In the genomic region with DNA sequence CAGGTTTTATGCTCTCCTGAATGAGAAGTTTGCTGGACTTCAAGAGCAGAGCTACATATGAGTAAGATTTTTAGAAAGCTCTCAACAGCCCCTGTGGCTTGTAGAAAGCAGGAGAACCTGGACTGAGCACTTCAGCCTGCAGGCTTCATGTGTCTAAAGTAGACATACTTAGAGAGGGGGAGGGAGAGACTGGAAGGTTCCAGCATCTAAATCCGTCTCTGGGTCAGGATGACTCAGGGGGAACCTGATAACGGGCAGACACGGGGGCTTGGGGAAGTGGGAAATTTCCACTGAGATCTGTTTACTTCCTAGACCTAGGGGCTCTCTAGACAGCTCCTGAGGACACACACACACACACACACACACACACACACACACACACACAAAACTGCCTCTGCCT, we compare ENCODE assay signal across 12 mouse cellular contexts. TPM values are rescaled to one million over a fixed set of nuclear protein-coding genes. Genes with fewer than 3 reads are reported as not detected.
DNase-seq lines count a peak whose midpoint lies in the region; ATAC-seq and TF ChIP-seq lines count a peak whose summit lies in the region.
"Had no signal": no experiment of that assay in that cellular context is flagged by ENCODE, and none has a peak within 500 bp of the region (broad histone marks: within the 10 kb centered on the region; RNA-seq: fewer than 3 reads in every experiment).

No protein-coding gene starts in this region.

- no peak overlapping the region for H3K4me2 ChIP-seq in embryonic facial prominence, embryonic 12.5 days (replicated peaks)
- no peak overlapping the region for H3K4me2 ChIP-seq in lung, postnatal 0 days (replicated peaks; ENCODE audit: low read depth, low read length)
- H3K4me2 ChIP-seq in heart, embryonic 13.5 days, result peak overlapping the region; percentile 99
- no peak overlapping the region for H3K4me2 ChIP-seq in liver, embryonic 12.5 days

- TF ChIP-seq CTCF in lung, postnatal 0 days (IDR thresholded peaks at IDR 0.05), result no peak

- H3K4me1 ChIP-seq in embryonic facial prominence, embryonic 12.5 days, result peaks cover 14% of the 10 kb centered on the region; the same call in 1 of the 2 replicates
- H3K4me1 ChIP-seq in embryonic facial prominence, embryonic 10.5 days, result peaks cover 30% of the 10 kb centered on the region
- peaks cover 8% of the 10 kb centered on the region; the same call in 1 of the 2 replicates for H3K4me1 ChIP-seq in lung, postnatal 0 days (ENCODE audit: insufficient read depth, low read depth, low read length)
- peaks cover 29% of the 10 kb centered on the region for H3K4me1 ChIP-seq in heart, embryonic 13.5 days
- H3K4me1 ChIP-seq in liver, embryonic 12.5 days, result peaks cover 35% of the 10 kb centered on the region

- peak overlapping the region; percentile 60; the same call in 1 of the 2 replicates for H3K27ac ChIP-seq in embryonic facial prominence, embryonic 12.5 days
- no peak overlapping the region for H3K27ac ChIP-seq in embryonic facial prominence, embryonic 10.5 days (replicated peaks)
- H3K27ac ChIP-seq in lung, postnatal 0 days (ENCODE audit: low read length), result peak overlapping the region; percentile 94
- H3K27ac ChIP-seq in heart, embryonic 13.5 days (replicated peaks), result peak overlapping the region; percentile 95
- no peak overlapping the region for H3K27ac ChIP-seq in liver, embryonic 12.5 days

- ATAC-seq in embryonic facial prominence, embryonic 12.5 days (ENCODE audit: insufficient number of reproducible peaks, insufficient read depth, low FRiP score, low TSS enrichment), result no peak
- ATAC-seq in lung, postnatal 0 days, result peak; percentile 9; the same call in 1 of the 2 replicates
- ATAC-seq in heart, embryonic 13.5 days (ENCODE audit: extremely low read depth, insufficient number of reproducible peaks, low FRiP score, low TSS enrichment), result no peak
- ATAC-seq in liver, embryonic 12.5 days, result no peak

- no peaks in the 10 kb centered on the region for H3K27me3 ChIP-seq in embryonic facial prominence, embryonic 12.5 days
- H3K27me3 ChIP-seq in embryonic facial prominence, embryonic 10.5 days (replicated peaks; ENCODE audit: low read depth, poor library complexity, severe bottlenecking), result peaks cover 46% of the 10 kb centered on the region
- H3K27me3 ChIP-seq in lung, postnatal 0 days (replicated peaks; ENCODE audit: insufficient read depth, low read length), result no peaks in the 10 kb centered on the region
- no peaks in the 10 kb centered on the region for H3K27me3 ChIP-seq in heart, embryonic 13.5 days (replicated peaks)
- peaks cover 48% of the 10 kb centered on the region for H3K27me3 ChIP-seq in liver, embryonic 12.5 days (replicated peaks)

- no peaks in the 10 kb centered on the region for H3K36me3 ChIP-seq in embryonic facial prominence, embryonic 12.5 days
- no peaks in the 10 kb centered on the region for H3K36me3 ChIP-seq in embryonic facial prominence, embryonic 10.5 days (replicated peaks)
- H3K36me3 ChIP-seq in lung, postnatal 0 days (ENCODE audit: insufficient read depth, low read length), result no peaks in the 10 kb centered on the region
- peaks cover 16% of the 10 kb centered on the region for H3K36me3 ChIP-seq in heart, embryonic 13.5 days
- H3K36me3 ChIP-seq in liver, embryonic 12.5 days, result no peaks in the 10 kb centered on the region

- H3K9ac ChIP-seq in embryonic facial prominence, embryonic 12.5 days, result no peak overlapping the region
- no peak overlapping the region for H3K9ac ChIP-seq in lung, postnatal 0 days (replicated peaks; ENCODE audit: low read depth)
- H3K9ac ChIP-seq in heart, embryonic 13.5 days, result peak overlapping the region; percentile 8; the same call in 1 of the 2 replicates
- H3K9ac ChIP-seq in liver, embryonic 12.5 days, result no peak overlapping the region

- no peak for DNase-seq in embryonic facial prominence, embryonic 10.5 days (ENCODE audit: low spot score)
- DNase-seq in lung, postnatal 0 days (ENCODE audit: low spot score), result peak; percentile 83
- DNase-seq in lung, adult 18-20 months, result no peak
- DNase-seq in skeletal muscle tissue, adult 2 months (ENCODE audit: low read depth, low spot score), result peak; percentile 86
- no peak for DNase-seq in left cerebral cortex, postnatal 25 days (ENCODE audit: low spot score in 2 of 2)

- no peaks in the 10 kb centered on the region for H3K9me3 ChIP-seq in embryonic facial prominence, embryonic 12.5 days
- no peaks in the 10 kb centered on the region for H3K9me3 ChIP-seq in embryonic facial prominence, embryonic 10.5 days
- H3K9me3 ChIP-seq in lung, postnatal 0 days (ENCODE audit: low read length), result no peaks in the 10 kb centered on the region
- no peaks in the 10 kb centered on the region for H3K9me3 ChIP-seq in heart, embryonic 13.5 days
- no peaks in the 10 kb centered on the region for H3K9me3 ChIP-seq in liver, embryonic 12.5 days (replicated peaks)
- H3K9me3 ChIP-seq: megakaryocyte, embryonic 14.5 days had no signal

- no peak overlapping the region for H3K4me3 ChIP-seq in embryonic facial prominence, embryonic 12.5 days
- no peak overlapping the region for H3K4me3 ChIP-seq in embryonic facial prominence, embryonic 10.5 days
- H3K4me3 ChIP-seq in lung, postnatal 0 days (ENCODE audit: low read depth, low read length), result no peak overlapping the region
- H3K4me3 ChIP-seq in heart, embryonic 13.5 days, result no peak overlapping the region
- H3K4me3 ChIP-seq in liver, embryonic 12.5 days, result no peak overlapping the region
- H3K4me3 ChIP-seq: erythroblast, embryonic 14.5 days; megakaryocyte, embryonic 14.5 days had no signal

- WGBS in embryonic facial prominence, embryonic 12.5 days, result 24% methylated on average over 3 of the region's 3 CpGs
- 44% methylated on average over 3 of the region's 3 CpGs for WGBS in embryonic facial prominence, embryonic 10.5 days
- 6% methylated on average over 3 of the region's 3 CpGs for WGBS in lung, postnatal 0 days
- WGBS in heart, embryonic 13.5 days, result 2% methylated on average over 3 of the region's 3 CpGs
- WGBS in liver, embryonic 12.5 days (ENCODE audit: insufficient replicate concordance), result 0% methylated on average over 3 of the region's 3 CpGs

- TF ChIP-seq EP300 in lung, postnatal 0 days (IDR thresholded peaks at IDR 0.05), result no peak

- intact Hi-C loops in left cerebral cortex, postnatal 25 days (cut with DNase I), result loop anchor here (2.0 kb wide), 2 partner anchors 14 to 70 kb away; a partner anchor contains a TSS

RNA-seq across cellular contexts. Expression of a gene that starts 1.1 kb away (rescaled TPM):
- 30.9 and 37.1 TPM in 2 replicates for polyA plus RNA-seq in embryonic facial prominence, embryonic 12.5 days (2016; fragmentation: Nextera tagmentation; extraction: Ambion mirVana)
- polyA plus RNA-seq in embryonic facial prominence, embryonic 10.5 days (2016; fragmentation: Nextera tagmentation; extraction: Ambion mirVana), result 15.4 and 16.6 TPM in 2 replicates
- 94.9 and 103 TPM in 2 replicates for polyA plus RNA-seq in lung, postnatal 0 days (2015; fragmentation: Nextera tagmentation; extraction: Ambion mirVana)
- polyA plus RNA-seq in heart, embryonic 13.5 days (2015; fragmentation: Nextera tagmentation; extraction: Ambion mirVana), result 223 and 248 TPM in 2 replicates
- total RNA-seq in left cerebral cortex, postnatal 25 days (2021), result 100 to 1,000 TPM; 694 to 748 TPM
- 17.0 and 17.3 TPM in 2 replicates for polyA plus RNA-seq in liver, embryonic 12.5 days (2016; fragmentation: Nextera tagmentation; extraction: Ambion mirVana)

RNA-seq across cellular contexts. Expression of a gene that starts 3.2 kb away (rescaled TPM):
- polyA plus RNA-seq in embryonic facial prominence, embryonic 12.5 days (2016; fragmentation: Nextera tagmentation; extraction: Ambion mirVana), result not detected in 2 replicates
- polyA plus RNA-seq in embryonic facial prominence, embryonic 10.5 days (2016; fragmentation: Nextera tagmentation; extraction: Ambion mirVana), result not detected in 2 replicates
- not detected in 2 replicates for polyA plus RNA-seq in lung, postnatal 0 days (2015; fragmentation: Nextera tagmentation; extraction: Ambion mirVana)
- not detected in 2 replicates for polyA plus RNA-seq in heart, embryonic 13.5 days (2015; fragmentation: Nextera tagmentation; extraction: Ambion mirVana)
- not detected for total RNA-seq in left cerebral cortex, postnatal 25 days (2021)
- not detected in 2 replicates for polyA plus RNA-seq in liver, embryonic 12.5 days (2016; fragmentation: Nextera tagmentation; extraction: Ambion mirVana)
- total RNA-seq: adrenal gland, adult 18-20 months had no signal
- polyA plus RNA-seq: erythroblast, embryonic 14.5 days; small intestine, adult 2 months had no signal

RNA-seq across cellular contexts. Expression of a gene that starts 7.5 kb away (rescaled TPM):
- not detected in 2 replicates for polyA plus RNA-seq in embryonic facial prominence, embryonic 12.5 days (2016; fragmentation: Nextera tagmentation; extraction: Ambion mirVana)
- polyA plus RNA-seq in embryonic facial prominence, embryonic 10.5 days (2016; fragmentation: Nextera tagmentation; extraction: Ambion mirVana), result not detected in 2 replicates
- polyA plus RNA-seq in lung, postnatal 0 days (2015; fragmentation: Nextera tagmentation; extraction: Ambion mirVana), result not detected in 2 replicates
- not detected in 2 replicates for polyA plus RNA-seq in heart, embryonic 13.5 days (2015; fragmentation: Nextera tagmentation; extraction: Ambion mirVana)
- under 1 TPM in 1 of 2 experiments, not detected in 1; 0.32 TPM for total RNA-seq in left cerebral cortex, postnatal 25 days (2021)
- polyA plus RNA-seq in liver, embryonic 12.5 days (2016; fragmentation: Nextera tagmentation; extraction: Ambion mirVana), result not detected in 2 replicates
- total RNA-seq: adrenal gland, adult 18-20 months had no signal
- polyA plus RNA-seq: erythroblast, embryonic 14.5 days; small intestine, adult 2 months had no signal

RNA-seq across cellular contexts. Expression of a gene that starts 22.3 kb away (rescaled TPM):
- 1.4 and 1.5 TPM in 2 replicates for polyA plus RNA-seq in embryonic facial prominence, embryonic 12.5 days (2016; fragmentation: Nextera tagmentation; extraction: Ambion mirVana)
- 0.60 and 0.62 TPM in 2 replicates for polyA plus RNA-seq in embryonic facial prominence, embryonic 10.5 days (2016; fragmentation: Nextera tagmentation; extraction: Ambion mirVana)
- 3.7 and 3.8 TPM in 2 replicates for polyA plus RNA-seq in lung, postnatal 0 days (2015; fragmentation: Nextera tagmentation; extraction: Ambion mirVana)
- polyA plus RNA-seq in heart, embryonic 13.5 days (2015; fragmentation: Nextera tagmentation; extraction: Ambion mirVana), result 0.13 and 0.48 TPM in 2 replicates
- 1 to 10 TPM; 4.8 to 6.6 TPM for total RNA-seq in left cerebral cortex, postnatal 25 days (2021)
- polyA plus RNA-seq in liver, embryonic 12.5 days (2016; fragmentation: Nextera tagmentation; extraction: Ambion mirVana), result 0.06 and 0.11 TPM in 2 replicates
- polyA plus RNA-seq: erythroblast, embryonic 14.5 days had no signal

RNA-seq across cellular contexts. Expression of a gene that starts 30.4 kb away (rescaled TPM):
- 55.5 and 56.8 TPM in 2 replicates for polyA plus RNA-seq in embryonic facial prominence, embryonic 12.5 days (2016; fragmentation: Nextera tagmentation; extraction: Ambion mirVana)
- 52.4 and 53.0 TPM in 2 replicates for polyA plus RNA-seq in embryonic facial prominence, embryonic 10.5 days (2016; fragmentation: Nextera tagmentation; extraction: Ambion mirVana)
- polyA plus RNA-seq in lung, postnatal 0 days (2015; fragmentation: Nextera tagmentation; extraction: Ambion mirVana), result 25.3 and 33.9 TPM in 2 replicates
- polyA plus RNA-seq in heart, embryonic 13.5 days (2015; fragmentation: Nextera tagmentation; extraction: Ambion mirVana), result 38.3 and 40.5 TPM in 2 replicates
- 10 to 100 TPM; 26.0 to 33.8 TPM for total RNA-seq in left cerebral cortex, postnatal 25 days (2021)
- 19.6 and 20.4 TPM in 2 replicates for polyA plus RNA-seq in liver, embryonic 12.5 days (2016; fragmentation: Nextera tagmentation; extraction: Ambion mirVana)

Comparison
In these comparisons a context has a peak if more than half of its experiments do, and no peak if none do; other contexts are left out.
1. H3K27ac ChIP-seq: peak in embryonic facial prominence, embryonic 12.5 days (single experiment), lung, postnatal 0 days (single experiment) and heart, embryonic 13.5 days (single experiment); none in embryonic facial prominence, embryonic 10.5 days (single experiment) and liver, embryonic 12.5 days (single experiment).
2. DNase-seq: peak in lung, postnatal 0 days (single experiment) and skeletal muscle tissue, adult 2 months (single experiment); none in embryonic facial prominence, embryonic 10.5 days (single experiment), lung, adult 18-20 months (0 of 2) and left cerebral cortex, postnatal 25 days (0 of 2).